Mouse (Mus musculus): ENCODE results near the gene Fgd3. TPM values are rescaled to one million over a fixed set of nuclear protein-coding genes. Genes with fewer than 3 reads are reported as not detected.

The Fgd3 gene
- polyA plus RNA-seq (2012; rRNA removed) = 3.7 and 3.8 TPM in 2 replicates

GRCm38 (mm10) chr13:49320040-49320439 lies at the start of gene Fgd3:
TSS of gene Fgd3 (minus strand) at chr13:49320311.

DNA sequence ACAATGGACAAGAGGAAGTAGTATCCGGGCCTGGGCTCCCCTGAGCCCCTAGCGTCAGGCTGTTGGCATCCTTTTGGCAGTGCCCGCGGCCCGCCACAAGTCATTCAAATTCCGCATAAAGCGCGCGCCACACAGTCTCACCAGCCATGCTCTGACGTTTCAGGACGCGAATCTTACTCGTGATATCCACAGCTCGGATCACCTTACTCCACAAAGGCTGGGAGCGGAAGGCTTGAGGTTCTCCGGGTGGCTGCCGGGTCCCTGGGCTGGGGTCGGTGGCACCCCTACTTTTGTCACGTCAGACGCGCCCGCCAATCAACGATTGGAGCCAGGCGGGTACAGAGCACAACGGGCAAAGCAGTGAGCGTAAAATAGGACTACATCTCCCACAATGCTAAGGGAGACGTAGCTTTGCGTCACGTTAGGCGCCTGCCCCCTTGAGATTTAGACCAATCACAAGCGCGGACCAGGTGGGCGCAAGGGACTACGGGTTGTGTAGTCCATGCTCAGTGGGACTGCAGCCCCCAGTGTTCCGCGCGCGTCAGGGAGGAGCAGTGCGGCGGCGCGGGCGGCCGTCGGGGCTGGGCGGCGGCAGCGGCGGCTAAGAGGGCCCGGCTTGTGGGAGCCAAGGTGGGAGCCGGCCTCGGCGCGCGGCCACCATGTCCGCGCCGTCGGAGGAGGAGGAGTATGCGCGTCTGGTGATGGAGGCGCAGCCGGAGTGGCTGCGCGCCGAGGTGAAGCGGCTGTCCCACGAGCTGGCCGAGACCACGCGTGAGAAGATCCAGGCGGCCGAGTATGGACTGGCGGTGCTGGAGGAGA lies 21.1 kb upstream of the Fgd3 start, which contains the start of gene Bicd2:
TSS of gene Bicd2 (plus strand) at position 574 of the 819 bp plus-strand sequence.

DNA sequence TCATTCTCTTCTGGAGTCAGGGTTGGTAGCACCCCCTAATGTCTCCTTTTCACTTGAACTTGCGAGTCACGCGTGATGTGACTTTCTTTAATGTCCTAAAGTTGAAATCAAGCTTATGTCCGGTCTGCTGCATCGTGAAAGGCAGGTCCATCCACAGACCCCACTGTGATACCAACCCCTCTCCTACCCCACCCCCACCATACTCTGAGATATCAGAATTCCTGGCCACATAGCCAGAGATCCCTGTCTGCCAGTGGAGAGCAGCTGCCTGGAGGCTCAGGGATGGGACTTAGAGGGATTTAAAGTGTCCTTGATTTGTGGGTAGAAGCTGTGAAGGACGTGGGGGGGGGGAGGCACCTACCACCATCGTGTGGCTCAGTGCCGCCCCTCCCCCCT lies 71.6 kb downstream of the Fgd3 start, which contains the start of gene Susd3:
TSS of gene Susd3 (minus strand) at position 240 of the 396 bp plus-strand sequence.

DNA sequence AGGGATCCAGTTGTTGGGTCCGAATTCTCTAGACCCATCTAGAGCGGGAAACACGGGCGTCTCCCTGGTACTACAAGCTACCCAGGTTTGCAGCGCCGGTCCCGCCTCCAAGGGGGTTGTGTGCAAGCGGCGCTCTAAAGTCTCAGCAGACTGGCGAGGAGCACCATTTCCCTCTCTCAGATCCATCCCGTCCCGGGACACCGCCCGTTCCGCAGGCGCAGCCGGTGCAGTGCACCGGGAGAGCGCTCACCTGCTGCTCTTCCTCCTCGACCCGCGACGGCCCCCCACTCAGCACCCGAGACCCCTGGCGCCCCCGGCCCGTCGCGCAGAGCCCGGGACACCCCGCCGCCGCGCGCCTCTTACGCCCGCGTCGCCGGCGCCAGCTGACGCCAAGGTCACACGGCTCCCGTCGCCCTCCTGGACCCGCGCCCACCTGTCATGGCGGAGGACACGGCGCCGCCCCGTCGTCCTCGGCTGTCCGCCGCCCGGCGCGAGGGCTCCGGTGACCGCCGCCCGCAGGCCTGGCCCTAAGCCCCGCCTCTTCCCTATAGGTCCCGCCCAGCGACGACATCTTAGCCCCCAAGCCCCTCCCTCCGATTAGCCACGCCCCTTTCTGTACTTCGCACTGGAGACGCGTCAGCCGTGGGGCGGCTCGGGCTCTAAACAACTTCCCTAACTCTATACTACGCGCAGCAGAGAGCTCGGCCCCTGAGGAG lies 104.4 kb downstream of the Fgd3 start, which contains the start of gene Card19:
TSS of gene Card19 (minus strand) at position 534 of the 716 bp plus-strand sequence.

Other genes with a start within 250 kb of the Fgd3 start
- gene Wnk2, start 172.3 kb downstream of the Fgd3 start, polyA plus RNA-seq (2012; rRNA removed) = 17.3 and 17.8 TPM in 2 replicates
- 156 and 158 TPM in 2 replicates for gene Ninj1, start 132.8 kb downstream of the Fgd3 start, polyA plus RNA-seq (2012; rRNA removed)
- 233 and 244 TPM in 2 replicates for gene Card19, start 104.3 kb downstream of the Fgd3 start, polyA plus RNA-seq (2012; rRNA removed)
- gene Susd3, start 71.6 kb downstream of the Fgd3 start, polyA plus RNA-seq (2012; rRNA removed) = 2.9 and 3.7 TPM in 2 replicates
- gene Bicd2, start 21.3 kb upstream of the Fgd3 start, polyA plus RNA-seq (2012; rRNA removed) = 18.5 and 18.9 TPM in 2 replicates
- 5.8 and 6.7 TPM in 2 replicates for gene Ippk, start 100.9 kb upstream of the Fgd3 start, polyA plus RNA-seq (2012; rRNA removed)
- not detected in 2 replicates for gene Tes3-ps, start 173.0 kb upstream of the Fgd3 start, polyA plus RNA-seq (2012; rRNA removed)
- gene Ecm2, start 184.5 kb upstream of the Fgd3 start, polyA plus RNA-seq (2012; rRNA removed) = 0.79 and 0.80 TPM in 2 replicates
- 2.1 and 2.2 TPM in 2 replicates for gene Aspn, start 224.1 kb upstream of the Fgd3 start, polyA plus RNA-seq (2012; rRNA removed)